Mouse (Mus musculus) hematopoietic stem cell, adult 5-6 weeks (primary cell): Measurements from ENCODE around the gene Rilpl1. TPM values are rescaled to one million over a fixed set of nuclear protein-coding genes. Genes with fewer than 3 reads are reported as not detected.
A peak's percentile ranks its signal among the peaks of the same experiment; 100 is the strongest.

Experiments
- ATAC-seq, 2 experiments: fragments of 125-278 bp in 1 of 2; replicated peaks in 1 of 2; 2 replicates each; pipeline ENCODE4 v1.8.0; 2016 to 2017; ENCODE audit warnings: inconsistent platforms in 2 of 2, mild to moderate bottlenecking in 2 of 2, moderate number of reproducible peaks in 2 of 2, low read depth in 1 of 2, moderate TSS enrichment in 1 of 2; ENCODE audit not compliant: low FRiP score in 2 of 2, poor library complexity in 2 of 2, severe bottlenecking in 2 of 2, insufficient read depth in 1 of 2, low TSS enrichment in 1 of 2
- total RNA-seq: library from RNA; stranded (forward); fragments of 172-1452, 232-1000 nt; gene quantifications from 2 replicates; pipeline ENCODE4 v1.2.3, GENCODE M21; 2017

Gene Rilpl1
- total RNA-seq, 1 experiment from 2014 or later = 9.5 TPM

DNA sequence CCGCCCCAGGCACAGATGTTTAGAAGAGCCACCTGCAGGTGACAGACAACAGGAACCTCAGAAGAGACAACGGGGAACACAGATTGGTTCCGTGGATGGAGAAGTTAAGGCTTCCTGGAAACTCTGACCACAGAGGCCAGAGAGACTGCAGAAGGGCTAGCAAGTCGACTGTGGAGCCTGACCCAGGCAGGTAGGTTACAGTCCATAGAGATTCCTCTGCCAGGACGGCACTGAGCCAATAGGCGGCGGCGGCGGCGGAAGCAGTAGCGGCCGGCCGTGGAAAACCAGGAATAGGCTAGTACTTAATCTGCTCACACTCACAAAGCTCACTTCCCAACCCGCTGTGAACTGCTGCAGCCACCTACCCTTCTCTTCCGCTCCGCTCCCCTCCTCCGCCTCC is 5.6 kb upstream of the Rilpl1 start:
- ATAC-seq = no peak

DNA sequence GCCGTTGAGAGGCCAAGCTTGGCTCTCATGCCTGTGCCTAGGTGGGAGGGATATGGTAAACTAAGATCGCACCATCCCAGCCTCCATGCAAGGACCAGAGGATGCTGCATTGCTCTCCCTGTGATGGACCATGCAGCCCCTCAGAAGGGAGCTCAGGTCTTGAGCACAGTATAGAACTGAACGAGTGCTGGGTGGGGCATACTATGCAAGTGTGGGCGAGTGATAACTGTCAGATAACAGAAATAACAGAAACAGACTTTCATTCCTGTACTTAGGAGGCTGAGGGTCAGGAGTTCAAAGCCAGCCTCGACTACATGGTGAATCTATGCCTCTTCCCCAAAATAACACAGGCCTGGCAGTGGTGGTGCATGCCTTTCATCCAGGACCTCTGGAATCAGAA is 3.8 kb upstream of the Rilpl1 start:
- no peak for ATAC-seq

DNA sequence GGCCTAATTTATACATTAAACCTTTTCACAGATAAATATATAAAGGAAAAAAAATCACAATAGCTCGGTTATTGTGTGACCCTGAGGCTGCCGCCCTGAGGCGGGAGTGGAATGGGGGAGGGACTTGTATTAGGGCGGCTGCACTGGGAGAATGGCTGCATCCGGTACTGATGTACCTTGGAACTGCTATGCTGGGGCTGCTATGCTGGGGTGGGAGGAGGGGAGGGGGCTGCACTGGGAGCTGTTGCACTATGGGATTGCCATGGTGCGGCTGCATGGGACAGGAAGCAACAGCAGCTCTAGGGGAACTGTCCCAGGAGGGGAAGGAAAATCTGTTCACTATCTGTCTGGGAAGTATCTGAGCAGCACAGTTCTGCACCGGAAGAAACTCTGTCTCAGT is 1.3 kb upstream of the Rilpl1 start:
- ATAC-seq = no peak

DNA sequence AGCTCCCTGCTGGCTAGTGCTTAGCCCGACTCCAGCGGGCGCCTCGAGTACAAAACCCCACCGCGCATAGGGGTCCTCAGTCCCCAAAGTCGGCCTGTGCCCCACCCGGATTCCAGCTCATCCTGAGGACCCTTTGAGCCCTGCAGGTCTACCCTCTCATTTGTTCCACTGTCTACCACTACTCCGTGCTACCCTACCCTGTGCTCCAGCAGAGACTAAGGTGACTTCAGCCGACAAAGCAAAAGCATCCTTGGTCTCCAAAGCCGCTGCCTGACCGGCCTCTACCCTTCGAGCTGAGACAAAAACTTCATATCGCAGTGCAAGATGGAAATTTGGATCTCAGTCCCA is 366 bp upstream of the Rilpl1 start:
- ATAC-seq = no peak; a peak in 1 of 4 replicates

DNA sequence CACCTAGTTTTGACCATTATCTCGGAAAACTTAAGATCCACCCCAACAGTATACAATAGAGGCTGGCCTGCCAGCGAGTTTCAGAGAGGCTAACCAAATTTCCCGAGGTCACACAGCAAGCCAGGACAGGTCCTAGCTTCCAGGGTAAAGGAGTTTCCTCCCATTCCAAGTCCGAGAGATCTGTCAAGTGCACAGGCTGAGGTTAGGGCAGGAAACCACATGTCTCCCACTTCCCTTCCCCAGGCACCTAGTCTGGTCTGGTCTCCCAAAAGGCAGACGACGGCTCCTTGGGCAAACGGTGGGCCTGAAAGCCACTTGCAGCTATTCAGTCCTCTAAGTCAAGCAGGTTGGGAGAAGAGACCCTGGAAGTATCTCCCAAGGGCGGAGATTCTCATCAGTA is 1.5 kb downstream of the Rilpl1 start:
- ATAC-seq = peak; percentile 25 to 44; a peak in 2 of 4 replicates

DNA sequence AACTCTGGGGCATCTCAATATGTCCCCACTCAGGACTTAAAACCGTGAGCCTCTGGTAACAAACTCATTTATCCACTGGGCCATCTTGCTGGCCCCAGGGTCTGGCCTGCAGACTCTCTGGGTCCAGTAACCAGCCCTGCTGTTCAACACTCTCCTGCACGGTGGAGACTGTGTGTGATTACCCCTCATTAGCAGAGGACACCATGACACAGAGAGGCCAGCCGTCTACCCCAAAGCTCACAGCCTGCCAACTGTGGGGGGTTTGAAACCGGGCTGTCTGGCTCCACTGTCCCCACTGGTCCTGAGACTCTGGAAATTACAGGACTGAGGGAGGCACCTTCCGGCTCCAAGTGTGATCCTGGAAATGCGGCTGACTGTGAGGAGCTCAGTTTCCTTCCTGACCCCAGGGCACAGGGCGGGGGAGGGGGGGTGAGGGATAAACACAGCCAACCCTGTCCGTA is 2.0 kb downstream of the Rilpl1 start:
- no peak for ATAC-seq

DNA sequence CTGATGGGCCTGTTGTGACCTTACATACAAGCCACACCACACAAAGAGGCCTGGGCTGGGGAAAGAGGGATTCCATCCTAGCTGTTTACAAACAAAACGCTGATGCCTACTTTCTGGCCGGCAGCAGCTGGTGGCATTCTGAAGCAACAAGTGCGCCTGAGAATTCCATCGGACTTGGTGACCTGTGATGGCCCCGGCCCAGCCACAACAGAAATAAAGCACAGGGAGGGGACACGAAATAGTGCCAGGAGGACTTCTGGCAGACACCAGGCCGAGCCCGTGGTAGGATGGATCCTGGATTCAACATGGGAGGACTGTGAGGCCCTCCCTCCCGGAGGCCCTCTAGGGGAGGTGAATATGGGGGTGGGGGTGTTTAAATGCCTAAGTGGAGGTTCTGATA is 2.4 kb downstream of the Rilpl1 start:
- ATAC-seq = no peak

DNA sequence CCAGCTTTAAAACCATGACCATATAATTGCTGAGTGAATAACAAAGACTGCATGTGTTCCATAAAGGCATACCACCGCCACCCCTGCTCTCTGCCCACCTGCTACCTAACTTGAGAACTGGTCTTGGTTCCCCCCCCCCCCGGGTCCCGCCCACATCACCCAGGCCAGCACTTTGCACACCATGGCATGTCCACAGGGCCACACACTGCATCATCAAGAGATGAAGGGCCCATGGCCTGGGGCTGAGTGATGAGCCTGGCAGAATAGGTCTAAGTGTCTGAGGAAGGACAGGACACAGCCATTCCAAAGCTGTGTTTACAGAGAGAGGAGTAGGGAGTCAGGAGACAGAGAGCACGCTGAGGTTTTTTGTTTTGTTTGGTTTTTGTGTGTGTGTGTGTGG is 2.8 kb downstream of the Rilpl1 start:
- no peak for ATAC-seq

DNA sequence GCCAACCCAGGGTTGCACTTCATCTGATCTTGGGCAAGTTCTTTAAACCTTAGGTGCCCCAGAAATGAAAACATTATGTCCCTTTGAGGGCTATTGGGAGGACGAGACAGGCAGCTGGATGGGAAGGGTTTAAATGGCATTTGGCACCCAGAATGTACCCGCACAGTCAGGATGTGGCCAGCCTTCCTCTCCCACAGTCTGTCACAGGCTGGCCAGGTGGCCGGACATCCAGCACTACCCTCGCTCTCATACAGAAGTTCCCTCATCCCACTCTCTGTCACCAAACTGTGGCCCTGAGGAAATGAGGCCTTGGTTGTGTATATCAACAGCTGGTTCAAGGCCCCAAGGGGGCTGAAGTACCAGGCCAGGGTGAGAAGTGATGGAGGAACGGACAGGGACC is 6.2 kb downstream of the Rilpl1 start:
- peak; percentile 39 to 52; a peak in 3 of 4 replicates for ATAC-seq

DNA sequence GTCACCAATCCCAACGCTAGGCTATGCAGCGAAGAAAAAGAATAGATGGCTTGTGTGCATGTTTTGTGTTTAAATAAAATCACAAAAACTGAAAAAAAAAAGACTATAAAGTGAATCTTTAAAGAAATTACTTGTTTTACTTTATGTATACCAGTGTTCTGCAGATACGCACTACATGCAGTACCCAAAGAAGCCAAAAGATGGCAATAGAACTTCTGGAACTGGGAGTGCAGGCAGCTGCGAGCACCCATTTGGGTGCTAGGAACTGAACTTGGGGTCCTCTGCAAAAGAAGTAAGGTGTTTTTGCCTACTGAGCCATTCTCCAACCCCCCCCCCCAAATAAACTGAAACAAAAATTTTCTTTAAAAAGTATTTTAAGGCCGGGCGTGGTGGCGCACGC is 8.2 kb downstream of the Rilpl1 start:
- no peak for ATAC-seq

DNA sequence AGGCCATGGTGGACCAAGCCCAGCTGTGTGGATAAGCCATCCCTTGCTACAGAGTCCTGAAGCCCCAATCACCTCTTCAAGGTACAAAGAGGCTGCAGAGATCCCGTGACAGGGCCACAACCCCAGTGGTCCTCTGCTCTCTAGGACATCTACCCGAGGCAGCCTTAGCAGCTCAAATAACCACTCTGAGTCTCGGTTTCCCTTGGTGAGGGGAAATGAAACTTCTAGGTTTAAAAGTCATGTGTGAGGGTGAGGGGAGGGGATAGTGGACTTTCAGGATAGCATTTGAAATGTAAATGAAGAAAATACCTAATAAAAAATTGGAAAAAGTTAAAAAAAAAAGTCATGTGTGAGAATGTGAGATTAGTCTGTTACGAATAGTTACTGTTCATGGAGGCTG is 9.6 kb downstream of the Rilpl1 start:
- no peak for ATAC-seq

DNA sequence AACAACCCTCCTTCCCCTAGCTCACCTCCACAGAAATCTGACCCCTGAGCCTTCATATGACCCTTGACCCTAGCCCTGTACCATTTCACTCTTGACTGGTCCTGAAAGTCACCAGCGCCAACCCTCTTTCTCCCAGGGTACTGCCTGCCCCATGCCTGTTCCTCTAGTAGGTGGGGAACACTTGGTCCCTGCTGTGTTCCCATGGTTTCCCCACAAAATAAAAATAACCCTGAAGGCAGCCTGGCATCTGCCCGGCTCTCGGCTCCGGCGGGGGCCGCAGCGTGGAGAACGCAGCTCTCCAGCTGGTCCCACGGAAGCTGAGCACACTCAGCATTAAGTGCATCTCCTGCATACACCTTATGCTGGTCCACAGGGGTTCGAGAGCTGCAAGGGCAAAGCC is 12.5 kb downstream of the Rilpl1 start:
- no peak for ATAC-seq

DNA sequence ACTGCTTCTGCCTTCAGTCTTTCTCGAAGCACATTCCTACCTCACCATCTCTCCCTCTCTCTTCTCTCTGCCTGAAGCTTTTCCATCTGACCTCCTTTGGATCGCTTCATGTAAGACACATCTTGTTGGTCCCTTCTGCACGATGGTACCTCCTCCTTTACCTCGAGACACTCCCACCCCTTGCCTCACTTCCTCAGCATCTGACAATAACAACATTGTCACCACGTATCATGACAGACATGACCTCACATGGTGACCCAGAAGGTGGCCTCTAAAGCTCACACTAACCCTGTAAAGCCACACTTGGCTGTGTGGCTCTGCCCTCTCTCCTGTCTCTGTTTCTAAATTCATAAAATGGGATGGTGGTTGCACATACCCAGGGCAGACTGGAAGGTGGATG is 15.4 kb downstream of the Rilpl1 start:
- ATAC-seq = no peak

DNA sequence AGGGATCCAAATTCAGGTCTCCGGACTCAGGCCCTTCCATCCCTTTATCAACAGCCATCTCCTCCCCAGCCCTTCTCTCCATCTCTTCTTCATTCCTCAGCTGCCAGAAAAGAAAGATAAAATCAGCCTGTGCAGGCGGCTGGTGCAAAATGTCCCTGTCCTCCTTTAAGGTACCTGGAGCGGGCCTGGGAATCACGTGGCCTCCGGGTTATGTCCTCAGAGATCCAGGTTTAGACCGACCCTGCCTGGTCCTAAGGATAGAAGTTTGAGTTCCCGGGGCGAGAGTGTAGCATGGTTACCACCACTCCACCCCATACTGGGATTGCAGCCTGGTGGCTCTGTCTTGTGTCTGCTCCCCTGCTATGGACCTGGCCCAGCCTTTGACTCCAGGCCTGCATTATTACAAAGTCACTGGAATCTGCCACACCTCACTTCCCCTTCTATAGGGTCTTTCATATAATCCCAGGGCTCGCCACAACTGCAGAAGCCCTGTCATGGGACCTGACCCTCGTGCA is 20.6 kb downstream of the Rilpl1 start:
- ATAC-seq = no peak

DNA sequence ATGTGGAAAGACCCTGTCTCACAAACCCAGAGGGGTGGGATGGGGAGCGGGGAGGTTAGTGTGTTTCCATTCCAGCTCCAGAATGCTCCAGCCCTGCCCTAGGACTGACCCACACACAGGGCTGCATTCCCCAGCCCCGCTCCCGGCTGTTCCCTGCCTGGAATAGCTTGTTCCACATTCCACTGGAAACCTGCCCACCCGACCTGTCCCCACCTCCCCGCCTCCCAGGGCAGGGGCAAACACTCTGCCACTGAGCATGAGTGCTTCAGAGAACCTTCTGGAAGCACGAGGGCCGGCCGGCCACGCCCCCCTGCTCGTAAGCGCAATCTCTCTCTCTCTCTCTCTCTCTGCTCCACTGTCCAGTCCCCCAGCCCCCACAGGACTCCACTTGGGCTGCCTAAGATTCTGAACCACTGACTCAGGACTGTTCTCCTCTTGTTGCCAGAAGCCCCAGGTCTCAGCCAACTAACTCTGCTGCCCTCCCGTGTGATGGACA is 21.4 kb downstream of the Rilpl1 start:
- no peak for ATAC-seq

DNA sequence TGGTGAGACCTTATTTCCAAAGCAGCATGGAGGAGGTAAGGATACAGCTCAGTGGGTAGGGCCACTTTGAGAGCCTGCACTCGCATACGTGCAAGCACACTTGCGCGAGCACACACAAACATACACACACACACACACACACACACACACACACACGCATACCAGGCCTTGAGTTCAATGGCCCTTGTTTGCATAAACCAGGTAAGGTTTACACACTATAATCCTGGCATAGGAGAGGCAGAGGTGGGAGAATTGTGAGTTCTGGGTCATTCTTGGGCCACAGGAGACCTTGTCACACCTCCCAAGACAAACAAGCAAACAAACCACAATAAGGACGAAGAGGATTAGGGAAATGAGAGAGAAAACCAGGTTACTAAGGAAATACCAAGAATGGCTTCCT is 22.0 kb downstream of the Rilpl1 start:
- no peak for ATAC-seq

DNA sequence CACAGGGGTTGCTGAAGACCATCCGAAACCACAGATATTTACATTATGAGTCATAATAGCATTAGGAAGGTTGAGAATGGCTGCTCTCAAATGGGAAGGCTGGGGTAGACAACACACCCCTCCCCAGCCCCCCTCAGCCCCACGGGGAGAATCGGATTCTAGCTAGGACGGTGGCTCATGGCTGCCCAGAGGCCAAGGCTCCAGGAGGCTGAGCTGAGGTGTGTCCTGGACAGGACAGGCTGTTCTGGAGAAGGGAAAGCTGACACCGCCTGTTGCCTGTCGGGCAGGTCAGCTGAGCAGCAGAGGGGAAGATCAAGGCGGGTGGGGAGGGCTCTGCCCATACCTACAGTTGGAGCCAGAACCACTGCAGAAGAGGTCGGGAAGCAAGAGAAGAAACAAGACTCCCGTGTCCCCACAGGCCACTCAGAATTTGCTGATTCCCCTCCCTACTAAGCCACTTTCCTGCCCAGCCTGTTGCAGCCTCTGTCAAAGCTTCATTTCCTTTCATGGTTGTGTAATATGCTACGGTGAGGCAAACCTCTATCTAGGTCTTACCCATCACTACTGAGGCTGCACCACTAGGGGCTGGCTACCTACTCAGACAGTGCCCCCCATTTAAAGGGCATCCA is 24.3 kb downstream of the Rilpl1 start:
- ATAC-seq = peak in 1 of 2 experiments; percentile 53; a peak in 1 of 4 replicates

DNA sequence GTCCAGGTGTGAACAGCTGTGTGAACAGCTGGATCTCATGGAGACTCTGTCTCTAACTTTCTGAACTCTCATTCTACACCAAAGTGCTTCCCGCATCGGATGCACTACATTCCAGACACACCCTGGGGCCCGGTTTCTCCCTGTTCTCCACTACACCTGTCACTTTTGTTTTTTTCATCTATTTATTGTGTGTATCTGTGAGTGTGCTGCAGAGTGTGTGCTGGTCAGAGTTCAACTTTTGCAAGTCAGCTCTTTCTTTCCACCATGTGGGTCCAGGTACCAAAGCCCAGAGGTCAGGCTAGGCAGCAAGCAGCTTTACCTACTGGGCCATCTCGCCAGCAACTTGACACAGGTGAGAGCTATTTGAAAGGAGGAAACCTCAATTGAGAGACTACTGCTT is 26.0 kb downstream of the Rilpl1 start:
- no peak for ATAC-seq

DNA sequence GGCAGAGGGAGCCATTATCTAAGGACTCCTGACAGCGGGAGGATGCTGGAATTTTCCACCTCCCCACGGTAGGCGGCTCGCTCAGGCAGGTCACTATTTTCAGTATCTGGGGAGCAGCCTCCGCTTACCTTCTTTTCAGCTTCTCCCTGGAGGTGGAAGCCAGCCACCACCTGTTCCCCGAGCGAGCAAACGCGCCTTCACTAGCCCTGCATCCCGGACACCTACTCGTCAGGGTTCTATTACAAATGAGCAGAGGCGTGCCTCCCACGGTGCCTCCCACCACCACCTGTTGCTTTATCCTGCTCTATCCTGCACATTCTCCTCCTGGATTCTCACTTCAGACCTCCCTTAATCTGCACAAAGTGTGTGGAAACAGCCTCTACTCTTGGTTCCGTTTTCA is 27.4 kb downstream of the Rilpl1 start:
- no peak for ATAC-seq
